Mouse (Mus musculus) ES-Bruce4 (cell line): ENCODE data around the gene Rexo4. TPM values are rescaled to one million over a fixed set of nuclear protein-coding genes. Genes with fewer than 3 reads are reported as not detected.

Experiments used
- H3K27ac ChIP-seq: 2 replicates; pipeline ENCODE4 v1.5.1; 2012; ENCODE audit warnings: low read length, inconsistent platforms; ENCODE audit not compliant: insufficient read depth
- H3K27me3 ChIP-seq: 2 replicates; pipeline ENCODE4 v1.6.1; 2012; ENCODE audit warnings: mild to moderate bottlenecking, low read length, inconsistent platforms; ENCODE audit not compliant: control insufficient read depth, poor library complexity, insufficient read depth, severe bottlenecking
- H3K36me3 ChIP-seq: 2 replicates; pipeline ENCODE4 v1.6.1; 2012; ENCODE audit warnings: inconsistent platforms, mild to moderate bottlenecking, low read length, moderate library complexity; ENCODE audit not compliant: control insufficient read depth, poor library complexity, insufficient read depth, severe bottlenecking
- H3K4me1 ChIP-seq: one replicate; pipeline ENCODE4 v1.8.1; 2011; ENCODE audit warnings: low read length; ENCODE audit not compliant: control insufficient read depth, insufficient read depth
- H3K4me3 ChIP-seq: 2 replicates; pipeline ENCODE4 v1.5.1; 2011; ENCODE audit warnings: low read depth, mild to moderate bottlenecking, low read length
- H3K9ac ChIP-seq: 2 replicates; pipeline ENCODE4 v1.6.1; 2012; ENCODE audit warnings: low read depth, mild to moderate bottlenecking, inconsistent platforms; ENCODE audit not compliant: poor library complexity, severe bottlenecking
- H3K9me3 ChIP-seq: replicated peaks from 2 replicates; pipeline ENCODE4 v1.6.1; 2012; ENCODE audit warnings: mild to moderate bottlenecking, low read length, inconsistent platforms; ENCODE audit not compliant: control insufficient read depth, poor library complexity, insufficient read depth, severe bottlenecking
- CTCF ChIP-seq: IDR thresholded peaks from one replicate; pipeline ENCODE4 v1.8.1; 2011; ENCODE audit warnings: low read depth, low read length
- EP300 ChIP-seq: IDR thresholded peaks from 2 replicates; pipeline ENCODE4 v1.6.1; 2011; ENCODE audit warnings: low read depth, low read length; ENCODE audit not compliant: insufficient read depth
- POLR2A ChIP-seq: IDR thresholded peaks from one replicate; pipeline ENCODE4 v1.8.1; 2011; ENCODE audit warnings: low read length; ENCODE audit not compliant: insufficient read depth
- polyA plus RNA-seq: library from polyadenylated mRNA; stranded (reverse); fragments of >200 nt; gene quantifications from 2 replicates; pipeline ENCODE4 v1.2.4, GENCODE M21; 2011; ENCODE audit warnings: low read depth; ENCODE audit not compliant: missing spikeins, insufficient read depth, insufficient read length

Rexo4 gene
- polyA plus RNA-seq, 1 experiment, result 62.4 TPM

DNA sequence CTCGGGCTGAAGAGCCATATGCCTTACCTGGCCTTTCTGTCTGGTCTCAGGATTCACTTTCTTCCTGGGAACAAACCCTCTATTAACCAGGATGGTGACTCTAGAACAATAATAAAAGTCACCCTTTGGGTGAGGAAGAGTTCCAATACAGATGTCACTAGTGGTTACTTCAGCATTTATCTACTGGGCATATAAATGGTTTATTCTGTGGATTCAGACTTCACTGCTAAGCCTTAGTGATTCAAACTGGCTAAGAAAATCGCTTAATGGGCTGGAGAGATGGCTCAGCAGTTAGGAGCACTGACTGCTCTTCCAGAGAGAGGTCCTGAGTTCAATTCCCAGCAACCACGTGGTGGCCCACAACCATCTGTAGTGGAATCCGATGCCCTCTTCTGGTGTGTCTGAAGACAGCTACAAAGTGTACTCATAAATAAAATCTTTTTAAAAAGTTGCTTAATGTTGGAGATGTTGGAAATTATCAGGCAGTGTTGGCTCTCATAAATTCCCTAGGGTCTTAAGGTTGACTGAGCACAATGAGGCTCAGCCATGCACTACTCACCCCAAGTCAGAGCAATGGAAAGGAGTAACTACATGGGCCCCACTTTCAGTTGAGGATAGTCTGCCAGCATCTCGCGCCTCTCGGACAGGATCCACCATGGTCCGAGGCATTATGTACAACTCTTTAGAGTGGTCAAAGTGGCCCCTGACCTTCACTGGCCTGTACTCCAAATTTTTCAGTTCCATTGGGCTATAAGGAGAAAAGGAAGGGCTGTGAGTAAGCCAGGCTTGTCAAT is 49.8 kb downstream of the Rexo4 start:
- Histone ChIP-seq H3K36me3 (peaks cover 48% of the 10 kb centered on the region), H3K27ac (no peak overlapping the region), H3K4me3 (no peak overlapping the region), H3K9me3 (no peaks in the 10 kb centered on the region), H3K9ac (no peak overlapping the region), H3K4me1 (no peaks in the 10 kb centered on the region), H3K27me3 (no peaks in the 10 kb centered on the region)
- no peak for TF ChIP-seq CTCF

GRCm38 (mm10) chr2:26913416-26914147 is 50.6 kb downstream of the Rexo4 start:
- peaks cover 41% of the 10 kb centered on the region for H3K36me3 ChIP-seq
- H3K9ac ChIP-seq, result no peak overlapping the region
- H3K27me3 ChIP-seq, result no peaks in the 10 kb centered on the region
- TF ChIP-seq POLR2A, result no peak
- no peaks in the 10 kb centered on the region for H3K4me1 ChIP-seq
- no peak overlapping the region for H3K4me3 ChIP-seq
- no peaks in the 10 kb centered on the region for H3K9me3 ChIP-seq
- H3K27ac ChIP-seq, result peak overlapping the region; percentile 35

DNA sequence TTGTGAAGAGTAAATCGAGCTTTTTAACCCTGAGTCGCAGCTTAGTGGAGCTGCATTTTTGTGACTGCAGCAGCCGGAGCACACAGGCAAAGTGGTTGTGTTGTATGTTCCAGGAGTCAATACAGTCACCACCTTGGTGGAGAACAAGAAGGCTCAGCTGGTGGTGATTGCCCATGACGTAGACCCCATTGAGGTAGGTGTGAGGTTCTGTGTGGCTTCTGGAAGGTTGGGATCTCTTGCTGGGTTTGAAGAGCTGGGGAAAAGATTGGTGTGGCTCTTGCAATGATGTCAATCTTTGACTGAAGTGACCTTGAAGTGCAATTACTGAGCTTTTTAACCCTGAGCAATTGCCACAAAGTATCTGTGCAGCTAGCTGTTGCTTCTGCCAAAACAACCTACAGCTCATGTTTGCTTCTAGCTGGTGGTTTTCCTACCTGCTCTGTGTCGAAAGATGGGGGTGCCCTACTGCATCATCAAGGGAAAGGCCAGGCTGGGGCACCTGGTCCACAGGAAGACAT is 51.9 kb downstream of the Rexo4 start:
- H3K36me3 ChIP-seq, result peaks cover 42% of the 10 kb centered on the region
- H3K9me3 ChIP-seq, result no peaks in the 10 kb centered on the region
- H3K9ac ChIP-seq, result peak overlapping the region; percentile 93
- TF ChIP-seq POLR2A (no peak), CTCF (no peak), EP300 (no peak)
- no peaks in the 10 kb centered on the region for H3K4me1 ChIP-seq
- 0 out of 2 replicates have a peak overlapping the region, but pooled peaks have one; percentile 9 for H3K27ac ChIP-seq
- peak overlapping the region; percentile 99 for H3K4me3 ChIP-seq
- H3K27me3 ChIP-seq, result no peaks in the 10 kb centered on the region

DNA sequence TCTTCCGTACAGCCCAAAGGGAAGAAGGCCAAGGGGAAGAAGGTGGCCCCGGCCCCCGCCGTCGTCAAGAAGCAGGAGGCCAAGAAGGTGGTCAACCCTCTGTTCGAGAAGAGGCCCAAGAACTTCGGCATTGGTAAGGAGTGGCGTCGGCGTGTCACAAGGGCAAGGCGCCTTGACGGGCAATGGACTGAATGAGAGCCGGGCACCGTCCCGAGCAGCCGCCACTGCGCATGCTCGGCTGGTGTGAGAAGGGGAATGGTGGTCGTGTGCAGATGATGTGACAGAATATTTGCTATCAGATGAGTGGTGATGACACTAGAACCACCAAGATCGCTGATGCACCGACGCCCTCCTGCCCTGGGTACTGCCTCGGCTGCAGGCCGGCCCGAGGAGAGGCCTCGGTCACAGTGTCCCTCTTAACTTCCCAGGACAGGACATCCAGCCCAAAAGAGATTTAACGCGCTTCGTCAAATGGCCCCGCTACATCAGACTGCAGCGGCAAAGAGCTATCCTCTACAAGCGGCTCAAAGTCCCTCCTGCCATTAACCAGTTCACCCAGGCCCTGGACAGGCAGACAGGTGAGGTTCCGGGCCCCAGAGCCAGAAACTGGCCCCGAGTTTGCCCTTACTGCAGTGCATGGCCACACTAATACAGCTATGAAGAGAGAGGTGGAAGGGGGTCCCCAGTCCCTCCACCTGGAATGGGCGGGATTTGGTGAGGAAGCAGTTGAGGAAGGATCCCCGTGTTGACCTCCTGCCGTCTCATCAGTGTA is 53.0 kb downstream of the Rexo4 start:
- peak overlapping the region; percentile 93 for H3K9ac ChIP-seq
- no peak for TF ChIP-seq EP300
- TF ChIP-seq POLR2A, result no peak
- no peak for TF ChIP-seq CTCF
- peak overlapping the region; percentile 99 for H3K4me3 ChIP-seq
- no peaks in the 10 kb centered on the region for H3K4me1 ChIP-seq
- peak overlapping the region; percentile 39 for H3K27ac ChIP-seq
- no peaks in the 10 kb centered on the region for H3K9me3 ChIP-seq
- peaks cover 44% of the 10 kb centered on the region for H3K36me3 ChIP-seq
- H3K27me3 ChIP-seq, result no peaks in the 10 kb centered on the region

GRCm38 (mm10) chr2:26910124-26910993 is 53.8 kb downstream of the Rexo4 start, which contains the start of the genes Med22 and Rpl7a:
Med22 (minus strand) TSS chr2:26910677.
Rpl7a (plus strand) TSS chr2:26910764.
- H3K4me3 ChIP-seq, result peak within 1 kb of the TSS; percentile 99
- peaks cover 44% of the 10 kb centered on the region for H3K36me3 ChIP-seq
- H3K9me3 ChIP-seq, result no peaks in the 10 kb centered on the region
- no peaks in the 10 kb centered on the region for H3K4me1 ChIP-seq
- H3K9ac ChIP-seq, result peak within 1 kb of the TSS; percentile 93
- H3K27me3 ChIP-seq, result no peaks in the 10 kb centered on the region
- TF ChIP-seq CTCF (no peak), POLR2A (peak; percentile 48)
- H3K27ac ChIP-seq, result peak within 1 kb of the TSS; percentile 39
